Mouse (Mus musculus) limb, embryonic 12.5 days (tissue): ENCODE results near the gene Fancc. TPM values are rescaled to one million over a fixed set of nuclear protein-coding genes. Genes with fewer than 3 reads are reported as not detected.
"Not testable (repeated sequence)": the region's sequence is repeated elsewhere in the genome, so short reads cannot be mapped to it uniquely, and the experiment has no call there.

Experiments used
- ATAC-seq: fragments of 200-750 bp; cut with Nextera tagmentation; 2 replicates; pipeline ENCODE4 v1.8.0; 2017; ENCODE audit warnings: low read depth, moderate TSS enrichment; ENCODE audit not compliant: insufficient number of reproducible peaks, insufficient read depth, low FRiP score, low TSS enrichment
- H3K27ac ChIP-seq: fragments of 300-500 bp; sonication (generic); 2 replicates; pipeline ENCODE4 v1.5.1; 2016; ENCODE audit warnings: mild to moderate bottlenecking, moderate library complexity
- H3K27me3 ChIP-seq: fragments of 300-500 bp; sonication (generic); 2 replicates; pipeline ENCODE4 v1.6.1; 2016; ENCODE audit warnings: mild to moderate bottlenecking, moderate library complexity
- H3K36me3 ChIP-seq: fragments of 300-500 bp; sonication (generic); 2 replicates; pipeline ENCODE4 v1.6.1; 2016; ENCODE audit warnings: mild to moderate bottlenecking, moderate library complexity
- H3K4me1 ChIP-seq: fragments of 300-500 bp; sonication (generic); replicated peaks from 2 replicates; pipeline ENCODE4 v1.6.1; 2016
- H3K4me2 ChIP-seq: fragments of 300-500 bp; sonication (generic); 2 replicates; pipeline ENCODE4 v1.6.1; 2016; ENCODE audit warnings: mild to moderate bottlenecking, moderate library complexity
- H3K4me3 ChIP-seq: fragments of 300-500 bp; sonication (generic); replicated peaks from 2 replicates; pipeline ENCODE4 v1.5.1; 2016; ENCODE audit warnings: mild to moderate bottlenecking
- H3K9ac ChIP-seq: fragments of 300-500 bp; sonication (generic); replicated peaks from 2 replicates; pipeline ENCODE4 v1.6.1; 2016; ENCODE audit warnings: mild to moderate bottlenecking, moderate library complexity
- H3K9me3 ChIP-seq: fragments of 300-500 bp; sonication (generic); 2 replicates; pipeline ENCODE4 v1.6.1; 2016; ENCODE audit warnings: mild to moderate bottlenecking, moderate library complexity
- WGBS: fragments of 180-500 bp; shearing (Covaris S2); methylation state at CpG from one replicate; pipeline ENCODE4 v1.1.7; 2016; 5-methylcytosine and 5-hydroxymethylcytosine counted together
- polyA plus RNA-seq: library from polyadenylated mRNA; unstranded; fragments of >200 nt; fragmentation: Nextera tagmentation; extraction: Ambion mirVana; gene quantifications from 2 replicates; pipeline ENCODE4 v1.2.1, GENCODE M21; 2016

Gene Fancc
- polyA plus RNA-seq, 1 experiment from 2014 or later: 28.5 TPM

GRCm38 (mm10) chr13:63384775-63385174 is 112.3 kb downstream of the Fancc start:
- H3K27ac ChIP-seq: no peak overlapping the region
- no peaks in the 10 kb centered on the region for H3K9me3 ChIP-seq
- 90% methylated on average over 3 of the region's 3 CpGs for WGBS
- H3K9ac ChIP-seq: no peak overlapping the region
- no peak for ATAC-seq
- H3K27me3 ChIP-seq: no peaks in the 10 kb centered on the region
- no peak overlapping the region for H3K4me2 ChIP-seq
- no peaks in the 10 kb centered on the region for H3K4me1 ChIP-seq
- peaks cover 5% of the 10 kb centered on the region; the same call in 1 of the 2 replicates for H3K36me3 ChIP-seq
- H3K4me3 ChIP-seq: no peak overlapping the region

DNA sequence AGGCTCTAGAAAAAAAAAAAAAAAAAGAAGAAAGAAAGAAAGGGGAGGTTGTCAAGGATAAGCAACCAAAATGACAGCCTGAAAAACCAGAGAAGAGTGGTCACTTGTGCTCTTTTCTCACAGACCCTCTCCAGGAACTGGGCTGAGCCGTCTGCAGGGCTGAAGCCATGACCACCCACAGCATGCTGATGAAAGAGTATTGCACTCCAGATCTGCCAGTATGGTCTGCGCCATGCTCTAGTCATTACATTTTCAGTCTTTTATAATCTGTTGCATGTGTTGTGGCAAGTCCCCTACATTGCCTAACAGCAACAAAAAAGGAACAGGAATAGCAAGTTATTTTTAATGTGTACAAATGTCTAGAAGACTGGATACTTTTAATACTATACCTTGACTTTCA is 114.9 kb downstream of the Fancc start:
- ATAC-seq: no peak
- Histone ChIP-seq H3K36me3 (peaks cover 5% of the 10 kb centered on the region; the same call in 1 of the 2 replicates), H3K27ac (no peak overlapping the region), H3K27me3 (no peaks in the 10 kb centered on the region), H3K9me3 (no peaks in the 10 kb centered on the region), H3K4me2 (no peak overlapping the region), H3K4me1 (no peaks in the 10 kb centered on the region), H3K9ac (no peak overlapping the region), H3K4me3 (no peak overlapping the region)
- WGBS: 46% methylated on average over 2 of the region's 2 CpGs

GRCm38 (mm10) chr13:63373460-63374166 is 123.5 kb downstream of the Fancc start:
- Histone ChIP-seq H3K4me3 (no peak overlapping the region), H3K4me2 (no peak overlapping the region), H3K9me3 (no peaks in the 10 kb centered on the region), H3K4me1 (no peaks in the 10 kb centered on the region), H3K36me3 (no peaks in the 10 kb centered on the region), H3K9ac (no peak overlapping the region), H3K27ac (no peak overlapping the region), H3K27me3 (no peaks in the 10 kb centered on the region)
- ATAC-seq: no peak
- WGBS: 78% methylated on average over 7 of the region's 7 CpGs

DNA sequence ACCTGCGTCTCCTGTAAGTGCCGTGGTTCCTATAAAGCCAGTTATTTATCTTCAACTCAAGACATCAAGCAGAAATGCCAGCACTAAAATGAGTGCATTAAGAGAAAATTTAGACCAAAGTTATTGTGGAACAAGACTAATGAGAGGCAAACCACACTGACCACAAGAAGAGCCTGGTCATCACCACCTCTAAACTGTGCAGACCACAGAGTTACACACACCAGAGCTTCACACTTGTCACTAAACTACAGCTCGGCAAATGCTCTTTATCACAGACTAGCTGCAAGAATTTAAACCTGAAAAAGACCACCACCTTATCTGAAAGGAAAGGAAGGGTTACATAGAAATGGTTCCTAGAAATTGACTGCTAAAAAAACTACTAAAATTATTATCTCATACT is 135.3 kb downstream of the Fancc start:
- H3K36me3 ChIP-seq: no peaks in the 10 kb centered on the region
- no peak overlapping the region for H3K9ac ChIP-seq
- no peaks in the 10 kb centered on the region for H3K27me3 ChIP-seq
- no peak overlapping the region for H3K27ac ChIP-seq
- no peak overlapping the region for H3K4me2 ChIP-seq
- peaks cover 13% of the 10 kb centered on the region for H3K4me1 ChIP-seq
- WGBS: 89% methylated on average over 3 of the region's 3 CpGs
- no peak for ATAC-seq
- no peaks in the 10 kb centered on the region for H3K9me3 ChIP-seq
- H3K4me3 ChIP-seq: no peak overlapping the region

DNA sequence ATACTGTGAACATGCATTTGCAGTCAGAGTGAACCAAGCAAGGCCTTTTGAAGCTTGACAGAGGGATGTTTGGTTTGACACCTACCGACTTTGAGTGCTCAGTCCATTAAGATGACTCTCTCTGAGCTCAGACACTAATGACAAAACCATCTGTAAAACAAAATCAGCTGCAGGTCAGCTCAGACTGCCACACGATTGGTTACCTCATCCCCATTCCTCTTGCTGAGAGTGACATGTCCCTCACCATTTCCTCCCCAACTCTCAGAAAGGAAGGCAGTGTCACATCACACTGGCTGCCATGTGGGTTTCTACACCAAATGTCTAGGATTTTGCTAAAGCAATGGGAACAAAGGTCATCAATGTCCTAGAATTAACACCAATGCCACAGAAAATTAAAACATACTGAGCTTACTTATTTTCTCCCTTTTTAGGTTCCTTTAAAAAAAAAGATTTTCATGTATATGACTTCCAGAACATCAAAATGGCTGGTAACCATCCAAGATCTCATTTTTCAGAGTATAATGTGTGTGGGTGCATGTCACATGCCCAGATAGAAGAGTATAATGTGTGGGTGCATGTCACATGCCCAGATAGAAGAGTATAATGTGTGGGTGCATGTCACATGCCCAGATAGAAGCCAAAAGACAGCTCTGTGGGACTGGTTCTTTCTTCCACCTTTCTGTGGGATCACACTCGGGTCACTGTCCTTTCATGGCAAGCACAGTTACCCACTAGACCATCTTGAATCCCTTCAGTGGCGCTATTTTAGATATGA is 136.8 kb downstream of the Fancc start:
- Histone ChIP-seq H3K27me3 (no peaks in the 10 kb centered on the region), H3K4me1 (peaks cover 13% of the 10 kb centered on the region), H3K4me3 (no peak overlapping the region), H3K9ac (no peak overlapping the region), H3K27ac (no peak overlapping the region), H3K4me2 (no peak overlapping the region), H3K36me3 (no peaks in the 10 kb centered on the region), H3K9me3 (no peaks in the 10 kb centered on the region)
- ATAC-seq: no peak
- 62% methylated on average over 4 of the region's 4 CpGs for WGBS

DNA sequence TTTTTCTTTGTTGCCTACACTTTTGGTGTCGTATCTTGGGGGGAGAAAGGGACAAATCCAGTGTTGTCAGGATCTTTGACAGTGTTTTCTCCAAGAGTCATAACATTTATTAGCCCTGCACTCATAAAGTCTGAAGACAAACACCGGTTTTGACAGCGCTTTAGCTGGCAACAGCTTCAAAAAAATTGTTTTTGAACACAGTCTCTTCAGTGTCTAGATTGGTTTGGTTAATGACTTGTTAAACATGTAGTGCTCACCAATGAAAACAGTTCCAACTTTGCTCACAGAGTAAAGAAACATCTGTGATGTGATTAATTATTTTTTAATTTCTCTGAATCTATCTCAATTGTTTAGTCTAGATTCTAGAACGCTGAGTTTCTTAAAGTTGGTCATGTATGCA is 137.7 kb downstream of the Fancc start:
- no peak overlapping the region for H3K4me2 ChIP-seq
- H3K4me3 ChIP-seq: no peak overlapping the region
- WGBS: 82% methylated on average over 4 of the region's 4 CpGs
- H3K4me1 ChIP-seq: peaks cover 13% of the 10 kb centered on the region
- no peaks in the 10 kb centered on the region for H3K36me3 ChIP-seq
- H3K27ac ChIP-seq: no peak overlapping the region
- no peaks in the 10 kb centered on the region for H3K9me3 ChIP-seq
- ATAC-seq: no peak
- no peak overlapping the region for H3K9ac ChIP-seq
- no peaks in the 10 kb centered on the region for H3K27me3 ChIP-seq

GRCm38 (mm10) chr13:63356558-63356957 is 140.5 kb downstream of the Fancc start:
- H3K9me3 ChIP-seq: no peaks in the 10 kb centered on the region
- H3K4me3 ChIP-seq: no peak overlapping the region
- no peaks in the 10 kb centered on the region for H3K27me3 ChIP-seq
- H3K36me3 ChIP-seq: no peaks in the 10 kb centered on the region
- no peak overlapping the region for H3K9ac ChIP-seq
- ATAC-seq: no peak
- 40% methylated on average over 3 of the region's 3 CpGs for WGBS
- peaks cover under 1% of the 10 kb centered on the region; the same call in 1 of the 2 replicates for H3K4me1 ChIP-seq
- H3K4me2 ChIP-seq: no peak overlapping the region
- H3K27ac ChIP-seq: no peak overlapping the region

DNA sequence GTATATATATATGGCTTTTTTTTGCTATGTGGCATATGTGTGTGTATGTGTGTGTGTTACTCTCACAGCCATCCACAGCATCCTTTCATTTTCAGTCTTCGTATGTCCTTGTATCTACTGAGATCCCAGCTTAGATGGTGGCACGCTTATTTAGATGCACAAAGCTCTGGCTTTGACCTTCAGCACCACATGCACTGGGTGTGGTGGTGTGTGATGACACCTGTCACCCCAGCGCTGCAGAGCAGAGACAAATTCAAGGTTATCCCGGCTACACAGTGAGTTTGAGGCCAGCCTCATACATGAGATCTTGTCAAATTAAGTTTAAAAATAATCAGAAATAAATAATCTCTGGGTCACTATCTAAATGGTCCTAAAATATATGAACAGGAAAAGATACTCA is 141.0 kb downstream of the Fancc start:
- Histone ChIP-seq H3K4me3 (no peak overlapping the region), H3K36me3 (no peaks in the 10 kb centered on the region), H3K9ac (no peak overlapping the region), H3K27me3 (no peaks in the 10 kb centered on the region), H3K4me2 (no peak overlapping the region), H3K9me3 (no peaks in the 10 kb centered on the region), H3K27ac (no peak overlapping the region), H3K4me1 (peaks cover 5% of the 10 kb centered on the region; the same call in 1 of the 2 replicates)
- no peak for ATAC-seq
- WGBS: 87% methylated on average over 4 of the region's 4 CpGs

DNA sequence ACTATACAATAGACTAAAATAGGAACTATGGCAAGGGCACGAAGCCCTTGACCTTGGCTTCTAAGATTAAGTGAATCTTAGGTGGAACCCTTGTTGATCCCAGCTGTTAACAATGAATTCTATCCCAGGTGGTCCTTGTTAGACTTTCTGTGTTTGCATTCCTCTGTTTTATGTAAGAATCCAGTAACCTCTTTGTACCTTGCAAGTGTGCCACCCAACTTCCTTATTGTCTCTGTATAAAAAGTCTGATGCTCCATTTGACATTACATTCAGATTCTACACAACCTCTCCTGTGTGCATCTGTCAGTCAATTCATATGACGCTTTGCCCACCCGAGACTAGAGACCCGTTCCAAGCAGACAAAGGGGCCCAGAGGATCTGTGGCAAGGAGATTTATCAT is 143.8 kb downstream of the Fancc start:
- 88% methylated on average over 4 of the region's 4 CpGs for WGBS
- not testable (repeated sequence) for H3K27me3 ChIP-seq, H3K4me1 ChIP-seq, H3K4me2 ChIP-seq, ATAC-seq, H3K4me3 ChIP-seq, H3K27ac ChIP-seq, H3K36me3 ChIP-seq, H3K9ac ChIP-seq, H3K9me3 ChIP-seq

DNA sequence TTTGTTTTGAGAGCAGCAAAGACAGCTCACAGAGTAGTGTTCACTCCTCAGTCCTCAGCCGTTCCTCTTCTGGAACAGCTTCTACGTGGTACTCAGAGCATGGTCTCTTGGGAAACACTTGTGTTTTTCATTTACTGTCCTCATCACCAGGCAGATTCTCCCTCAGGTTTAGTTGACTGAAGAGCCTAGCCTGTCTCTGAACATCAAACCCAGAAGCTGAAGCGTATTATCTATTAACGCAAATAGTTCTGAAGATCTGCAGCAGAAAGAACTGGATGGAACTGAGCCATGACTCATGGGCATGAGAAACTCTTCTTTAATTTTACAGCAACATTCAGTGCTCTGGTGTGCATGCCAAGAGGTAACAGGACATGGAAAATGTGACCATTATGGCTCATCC is 147.0 kb downstream of the Fancc start:
- no peak for ATAC-seq
- 91% methylated on average over 4 of the region's 4 CpGs for WGBS
- H3K27ac ChIP-seq: no peak overlapping the region

GRCm38 (mm10) chr13:63347639-63348038 is 149.4 kb downstream of the Fancc start:
- Histone ChIP-seq H3K4me2 (no peak overlapping the region), H3K9ac (no peak overlapping the region), H3K9me3 (no peaks in the 10 kb centered on the region), H3K4me1 (peaks cover 13% of the 10 kb centered on the region; the same call in 1 of the 2 replicates), H3K36me3 (0 out of 2 replicates have a peak, but pooled peaks cover 6% of the 10 kb centered on the region), H3K27ac (no peak overlapping the region), H3K4me3 (no peak overlapping the region), H3K27me3 (no peaks in the 10 kb centered on the region)
- ATAC-seq: no peak
- WGBS: 78% methylated on average over 2 of the region's 2 CpGs

More for the DNA sequence above, 147.0 kb downstream of the Fancc start:
- Histone ChIP-seq H3K4me2 (no peak overlapping the region), H3K4me3 (no peak overlapping the region), H3K27me3 (no peaks in the 10 kb centered on the region), H3K9me3 (no peaks in the 10 kb centered on the region), H3K4me1 (peaks cover 13% of the 10 kb centered on the region; the same call in 1 of the 2 replicates), H3K36me3 (no peaks in the 10 kb centered on the region), H3K9ac (no peak overlapping the region)
